Mouse (Mus musculus) heart, embryonic 10.5 days (tissue): Measurements from ENCODE around the gene Rnaset2a. TPM values are rescaled to one million over a fixed set of nuclear protein-coding genes. Genes with fewer than 3 reads are reported as not detected.

ENCODE experiments used
- polyA plus RNA-seq: library from polyadenylated mRNA; unstranded; fragments of >200 nt; fragmentation: Nextera tagmentation; extraction: Ambion mirVana; gene quantifications from 2 replicates; pipeline ENCODE4 v1.2.1, GENCODE M21; 2016

The Rnaset2a gene
- polyA plus RNA-seq, 1 experiment from 2014 or later, result 25.0 TPM

Other genes with a start within 250 kb of the Rnaset2a start
- gene Tagap, start 222.1 kb downstream of the Rnaset2a start, polyA plus RNA-seq, result 0.11 and 0.35 TPM in 2 replicates
- gene Rsph3a, start 202.5 kb downstream of the Rnaset2a start, polyA plus RNA-seq, result 47.9 and 56.7 TPM in 2 replicates
- gene Gm49673, start 309 bp downstream of the Rnaset2a start, polyA plus RNA-seq, result 0.10 TPM in 1 of 2 replicates, not detected in the other
- gene Fgfr1op, start 17.4 kb upstream of the Rnaset2a start, polyA plus RNA-seq, result 24.9 and 30.8 TPM in 2 replicates
- not detected in 2 replicates for gene Ccr6, start 87.9 kb upstream of the Rnaset2a start, polyA plus RNA-seq
- gene Mpc1, start 134.8 kb upstream of the Rnaset2a start, polyA plus RNA-seq, result 96.2 and 144 TPM in 2 replicates
- 79.4 and 85.3 TPM in 2 replicates for gene Sft2d1, start 163.0 kb upstream of the Rnaset2a start, polyA plus RNA-seq
- 0.07 and 0.11 TPM in 2 replicates for gene Prr18, start 189.4 kb upstream of the Rnaset2a start, polyA plus RNA-seq
- 0.14 and 0.52 TPM in 2 replicates for gene T2, start 207.9 kb upstream of the Rnaset2a start, polyA plus RNA-seq